Mouse (Mus musculus) forebrain, embryonic 14.5 days (tissue): Measurements from ENCODE around the gene Supt16. TPM values are rescaled to one million over a fixed set of nuclear protein-coding genes. Genes with fewer than 3 reads are reported as not detected.

ENCODE experiments used
- ATAC-seq: fragments of 200-750 bp; cut with Nextera tagmentation; 2 replicates; pipeline ENCODE4 v1.8.0; 2017; ENCODE audit warnings: mild to moderate bottlenecking, moderate library complexity
- DNase-seq: peaks from one replicate; pipeline ENCODE4 v3.0.0-alpha.2; 2015; ENCODE audit warnings: low spot score
- H3K27ac ChIP-seq: fragments of 300-500 bp; sonication (generic); 2 replicates; pipeline ENCODE4 v1.5.1; 2014; ENCODE audit warnings: low read depth, mild to moderate bottlenecking, control low read depth, low read length, moderate library complexity
- H3K27me3 ChIP-seq: fragments of 300-500 bp; sonication (generic); replicated peaks from 2 replicates; pipeline ENCODE4 v1.6.1; 2014; ENCODE audit warnings: low read length, control low read depth, mixed read lengths; ENCODE audit not compliant: control insufficient read depth, insufficient read depth
- H3K36me3 ChIP-seq: fragments of 300-500 bp; sonication (generic); 2 replicates; pipeline ENCODE4 v1.6.1; 2014; ENCODE audit warnings: low read length, control low read depth; ENCODE audit not compliant: control insufficient read depth, insufficient read depth
- H3K4me1 ChIP-seq: fragments of 300-500 bp; sonication (generic); 2 replicates; pipeline ENCODE4 v1.6.1; 2014; ENCODE audit warnings: antibody characterized with exemption, low read length, control low read depth; ENCODE audit not compliant: control insufficient read depth, insufficient read depth
- H3K4me2 ChIP-seq: fragments of 300-500 bp; sonication (generic); 2 replicates; pipeline ENCODE4 v1.6.1; 2014; ENCODE audit warnings: mild to moderate bottlenecking, control low read depth, low read length
- H3K4me3 ChIP-seq: fragments of 300-500 bp; sonication (generic); 2 replicates; pipeline ENCODE4 v1.5.1; 2014; ENCODE audit warnings: low read depth, low read length, control low read depth
- H3K9ac ChIP-seq: fragments of 300-500 bp; sonication (generic); 2 replicates; pipeline ENCODE4 v1.6.1; 2014; ENCODE audit warnings: mild to moderate bottlenecking, low read length, control low read depth, moderate library complexity
- H3K9me3 ChIP-seq: fragments of 300-500 bp; sonication (generic); replicated peaks from 2 replicates; pipeline ENCODE4 v1.6.1; 2016; ENCODE audit warnings: low read length, control low read depth, mixed read lengths; ENCODE audit not compliant: control insufficient read depth
- WGBS: fragments of 180-500 bp; shearing (Covaris S2); extraction: QIAGEN DNeasy Blood & Tissue Kit; methylation state at CpG from one replicate; pipeline ENCODE4 v1.1.7; 2014; 5-methylcytosine and 5-hydroxymethylcytosine counted together
- polyA plus RNA-seq: library from polyadenylated mRNA; unstranded; fragments of >200 nt; fragmentation: Nextera tagmentation; extraction: Ambion mirVana; gene quantifications from 2 replicates; pipeline ENCODE4 v1.2.1, GENCODE M21; 2014

Supt16 gene
- polyA plus RNA-seq = 68.9 and 78.4 TPM in 2 replicates

GRCm38 (mm10) chr14:52197156-52197878, at the start of gene Supt16:
Supt16 (minus strand) TSS chr14:52197416.
- under 1% methylated on average over 59 of the region's 59 CpGs for WGBS

GRCm38 (mm10) chr14:52246129-52246528, 48.9 kb upstream of the Supt16 start:
- DNase-seq = no peak
- WGBS = 89% methylated on average over 4 of the region's 4 CpGs
- H3K27ac ChIP-seq = no peak overlapping the region
- no peak overlapping the region for H3K4me2 ChIP-seq
- no peak for ATAC-seq
- no peaks in the 10 kb centered on the region for H3K36me3 ChIP-seq
- H3K4me3 ChIP-seq = no peak overlapping the region
- no peak overlapping the region for H3K9ac ChIP-seq
- H3K4me1 ChIP-seq = peaks cover 4% of the 10 kb centered on the region; the same call in 1 of the 2 replicates
- H3K27me3 ChIP-seq = no peaks in the 10 kb centered on the region
- H3K9me3 ChIP-seq = no peaks in the 10 kb centered on the region

More at GRCm38 (mm10) chr14:52197156-52197878, at the start of gene Supt16:
- peak; percentile 90 for DNase-seq
- Histone ChIP-seq H3K27me3 (no peaks in the 10 kb centered on the region), H3K4me1 (peaks cover 13% of the 10 kb centered on the region), H3K36me3 (peaks cover 49% of the 10 kb centered on the region), H3K9me3 (no peaks in the 10 kb centered on the region), H3K4me2 (peak within 1 kb of the TSS; percentile 66), H3K4me3 (peak within 1 kb of the TSS; percentile 98), H3K9ac (peak within 1 kb of the TSS; percentile 97), H3K27ac (peak within 1 kb of the TSS; percentile 95)
- peak; percentile 97 for ATAC-seq

- Histone ChIP-seq H3K4me1 (peaks cover 4% of the 10 kb centered on the region; the same call in 1 of the 2 replicates), H3K9me3 (no peaks in the 10 kb centered on the region), H3K36me3 (no peaks in the 10 kb centered on the region), H3K4me3 (peak overlapping the region; percentile 69), H3K4me2 (peak overlapping the region; percentile 81), H3K27ac (0 out of 2 replicates have a peak overlapping the region, but pooled peaks have one; percentile 3), H3K9ac (peak overlapping the region; percentile 80), H3K27me3 (no peaks in the 10 kb centered on the region)
- WGBS = 10% methylated on average over 7 of the region's 7 CpGs
- DNase-seq (no peak), ATAC-seq (no peak; the same call in 1 of the 2 replicates)
These were observed 47.5 kb upstream of the Supt16 start for GRCm38 (mm10) chr14:52244690-52245042.

GRCm38 (mm10) chr14:52244041-52244689, 46.9 kb upstream of the Supt16 start:
- no peaks in the 10 kb centered on the region for H3K36me3 ChIP-seq
- WGBS = 1% methylated on average over 31 of the region's 32 CpGs
- H3K9ac ChIP-seq = peak overlapping the region; percentile 80
- ATAC-seq (peak; percentile 100), DNase-seq (peak; percentile 99)
- H3K4me3 ChIP-seq = peak overlapping the region; percentile 69
- H3K27me3 ChIP-seq = no peaks in the 10 kb centered on the region
- peak overlapping the region; percentile 81 for H3K4me2 ChIP-seq
- peaks cover 4% of the 10 kb centered on the region; the same call in 1 of the 2 replicates for H3K4me1 ChIP-seq
- 0 out of 2 replicates have a peak overlapping the region, but pooled peaks have one; percentile 3 for H3K27ac ChIP-seq
- no peaks in the 10 kb centered on the region for H3K9me3 ChIP-seq

- no peak for ATAC-seq
- 100% methylated on average over 1 of the region's 1 CpGs for WGBS
- no peak overlapping the region for H3K27ac ChIP-seq
- no peak overlapping the region for H3K4me2 ChIP-seq
- peaks cover 60% of the 10 kb centered on the region for H3K36me3 ChIP-seq
- no peak overlapping the region for H3K9ac ChIP-seq
- H3K4me3 ChIP-seq = no peak overlapping the region
- no peaks in the 10 kb centered on the region for H3K27me3 ChIP-seq
- no peaks in the 10 kb centered on the region for H3K4me1 ChIP-seq
- DNase-seq = no peak
- H3K9me3 ChIP-seq = no peaks in the 10 kb centered on the region
These were observed 39.0 kb upstream of the Supt16 start for GRCm38 (mm10) chr14:52236216-52236615.

- Histone ChIP-seq H3K4me2 (no peak overlapping the region), H3K4me3 (no peak overlapping the region), H3K27me3 (no peaks in the 10 kb centered on the region), H3K27ac (no peak overlapping the region), H3K4me1 (no peaks in the 10 kb centered on the region), H3K9me3 (no peaks in the 10 kb centered on the region), H3K36me3 (peaks cover 70% of the 10 kb centered on the region), H3K9ac (no peak overlapping the region)
- 96% methylated on average over 7 of the region's 7 CpGs for WGBS
- ATAC-seq = no peak
- no peak for DNase-seq
These were observed 37.9 kb upstream of the Supt16 start for GRCm38 (mm10) chr14:52235165-52235564.

GRCm38 (mm10) chr14:52232249-52232648, 35.0 kb upstream of the Supt16 start:
- H3K9ac ChIP-seq = no peak overlapping the region
- WGBS = 84% methylated on average over 6 of the region's 6 CpGs

GRCm38 (mm10) chr14:52225972-52226371, 28.8 kb upstream of the Supt16 start:
- Histone ChIP-seq H3K36me3 (peaks cover 97% of the 10 kb centered on the region), H3K4me3 (no peak overlapping the region), H3K9ac (no peak overlapping the region), H3K4me2 (no peak overlapping the region), H3K9me3 (no peaks in the 10 kb centered on the region), H3K27me3 (no peaks in the 10 kb centered on the region), H3K27ac (no peak overlapping the region), H3K4me1 (no peaks in the 10 kb centered on the region)
- DNase-seq (no peak), ATAC-seq (no peak)
- WGBS = 91% methylated on average over 2 of the region's 2 CpGs

More at GRCm38 (mm10) chr14:52232249-52232648, 35.0 kb upstream of the Supt16 start:
- H3K4me2 ChIP-seq = no peak overlapping the region
- DNase-seq (no peak), ATAC-seq (no peak)
- H3K36me3 ChIP-seq = peaks cover 96% of the 10 kb centered on the region
- no peaks in the 10 kb centered on the region for H3K4me1 ChIP-seq
- H3K27ac ChIP-seq = no peak overlapping the region
- no peaks in the 10 kb centered on the region for H3K9me3 ChIP-seq
- no peaks in the 10 kb centered on the region for H3K27me3 ChIP-seq
- no peak overlapping the region for H3K4me3 ChIP-seq

GRCm38 (mm10) chr14:52217261-52217660, 20.0 kb upstream of the Supt16 start:
- Histone ChIP-seq H3K9me3 (no peaks in the 10 kb centered on the region), H3K9ac (no peak overlapping the region), H3K4me1 (no peaks in the 10 kb centered on the region), H3K27me3 (no peaks in the 10 kb centered on the region), H3K27ac (no peak overlapping the region), H3K4me3 (no peak overlapping the region), H3K4me2 (no peak overlapping the region), H3K36me3 (peaks cover 94% of the 10 kb centered on the region)
- 98% methylated on average over 5 of the region's 5 CpGs for WGBS
- ATAC-seq = no peak
- no peak for DNase-seq
